Mouse (Mus musculus) cerebellum, adult 9-11 months (tissue): ENCODE data around the gene Dynlt1a.
"Not testable (repeated sequence)": the region's sequence is repeated elsewhere in the genome, so short reads cannot be mapped to it uniquely, and the experiment has no call there.

Experiments used
- DNase-seq: peaks from one replicate; pipeline ENCODE4 v3.0.0; 2022

The Dynlt1a gene

DNA sequence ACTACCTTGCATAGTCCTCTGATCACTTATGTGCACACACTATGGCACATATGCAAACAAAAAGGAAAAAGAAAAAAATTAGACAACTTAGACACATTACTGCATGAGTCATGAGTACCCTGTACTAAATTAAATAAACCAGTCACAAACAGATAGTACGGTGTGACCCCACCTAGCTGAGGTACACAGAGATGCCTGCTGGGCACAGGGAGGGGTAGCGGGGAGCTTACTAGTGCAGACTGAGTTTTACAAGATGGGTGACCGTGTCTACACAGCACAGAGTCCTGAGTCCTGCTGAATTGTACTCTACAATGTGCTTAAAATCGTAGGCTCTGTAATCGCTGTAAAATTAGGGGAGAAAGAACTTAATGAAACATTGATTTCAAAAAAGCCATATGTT, 31.1 kb downstream of the Dynlt1a start:
- not testable (repeated sequence) for DNase-seq

DNA sequence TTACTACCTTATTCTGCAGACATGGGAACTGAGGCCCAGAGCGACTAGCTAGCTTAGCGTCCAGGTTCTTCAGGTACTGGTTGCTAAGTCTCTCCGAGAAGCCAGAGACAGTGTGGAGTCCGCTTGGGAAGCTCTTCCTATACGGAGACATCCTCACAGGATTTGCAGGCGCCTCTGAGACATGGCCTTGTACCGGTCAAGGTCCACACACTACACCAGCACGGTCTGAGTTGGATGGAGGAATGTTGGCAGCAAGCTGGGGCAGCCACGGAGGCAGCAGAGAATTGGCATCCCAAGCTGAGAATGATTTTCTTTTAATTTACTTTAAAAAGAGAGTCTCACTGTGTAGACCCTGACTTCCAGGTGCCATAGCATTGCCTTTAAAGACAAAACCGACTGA, 34.2 kb downstream of the Dynlt1a start:
- DNase-seq = not testable (repeated sequence)

DNA sequence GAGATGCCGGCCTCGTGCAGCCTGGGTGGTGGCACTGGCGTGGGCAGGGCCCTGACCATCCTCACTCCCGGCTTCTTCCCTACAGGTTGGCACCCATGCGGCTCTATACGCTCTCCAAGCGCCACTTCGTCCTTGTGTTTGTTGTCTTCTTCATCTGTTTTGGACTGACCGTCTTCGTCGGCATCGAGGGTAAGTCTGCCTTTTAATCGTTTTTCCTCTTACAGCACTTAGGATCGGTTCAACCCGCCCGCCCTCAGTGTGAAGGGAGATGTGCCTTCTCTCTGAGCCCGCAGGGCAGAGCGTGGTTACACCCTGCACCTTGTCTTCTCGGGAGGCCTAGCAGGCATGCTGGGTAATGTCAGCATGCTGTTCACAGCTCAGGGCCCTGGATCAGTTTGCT, 36.8 kb downstream of the Dynlt1a start:
- not testable (repeated sequence) for DNase-seq

DNA sequence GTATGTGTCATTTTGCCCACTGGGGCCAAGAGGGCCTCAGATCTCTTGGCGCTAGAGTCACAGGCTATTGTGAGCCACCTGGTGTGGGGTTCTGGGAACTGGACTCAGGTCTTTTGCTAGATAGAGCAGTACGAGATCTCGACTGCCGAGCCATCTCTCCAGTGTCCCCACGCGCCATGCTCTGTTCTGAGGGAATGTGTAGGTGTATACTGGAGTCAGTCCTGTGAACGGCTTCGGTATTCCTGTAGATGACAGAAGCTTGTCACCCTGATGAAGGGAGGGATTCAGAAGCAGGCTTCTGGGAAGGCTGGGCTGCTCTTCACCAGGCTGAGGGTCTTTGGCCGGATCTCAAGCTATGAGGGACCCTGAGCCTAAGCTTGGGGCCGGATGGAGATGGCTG, 37.5 kb downstream of the Dynlt1a start:
- not testable (repeated sequence) for DNase-seq

DNA sequence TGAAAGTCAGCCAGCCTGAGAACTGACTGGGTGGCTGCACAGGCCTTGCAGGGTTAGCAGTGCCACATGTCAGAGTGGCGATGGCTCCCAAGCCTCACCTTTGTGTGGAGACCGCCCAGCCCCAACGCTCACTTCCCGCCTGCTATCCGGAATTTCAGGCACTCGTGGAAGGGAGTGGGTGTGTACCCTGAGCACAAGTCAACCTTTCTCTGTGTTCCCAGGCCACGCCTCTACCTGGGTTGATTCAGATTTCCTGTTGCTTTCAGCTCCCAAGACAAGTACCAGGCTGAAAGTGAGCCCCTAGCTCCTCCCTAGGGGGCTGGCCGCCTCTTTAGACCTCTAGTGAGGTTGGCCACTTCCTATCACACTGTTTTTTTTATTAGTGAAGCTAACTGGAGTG, 38.1 kb downstream of the Dynlt1a start:
- not testable (repeated sequence) for DNase-seq

DNA sequence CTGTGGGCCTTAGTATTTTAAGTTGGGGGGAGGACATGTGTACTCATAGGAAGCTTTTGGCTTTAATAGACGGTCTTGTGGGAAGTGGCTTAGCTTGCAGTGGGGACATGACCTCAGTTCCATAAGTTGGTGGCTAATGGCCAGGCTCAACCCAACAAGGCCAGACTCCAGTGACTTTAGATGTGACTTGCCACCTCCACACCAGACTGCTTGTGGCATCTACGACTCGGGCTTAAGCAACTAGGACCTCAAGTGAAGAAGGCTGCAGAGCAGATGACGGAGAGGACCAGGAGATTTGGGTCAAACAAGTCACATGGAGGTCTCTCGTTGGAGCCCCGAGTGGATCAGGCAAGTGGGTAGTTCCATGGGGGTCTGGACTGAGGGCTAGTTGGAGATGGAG, 42.6 kb downstream of the Dynlt1a start:
- peak; percentile 20 for DNase-seq

DNA sequence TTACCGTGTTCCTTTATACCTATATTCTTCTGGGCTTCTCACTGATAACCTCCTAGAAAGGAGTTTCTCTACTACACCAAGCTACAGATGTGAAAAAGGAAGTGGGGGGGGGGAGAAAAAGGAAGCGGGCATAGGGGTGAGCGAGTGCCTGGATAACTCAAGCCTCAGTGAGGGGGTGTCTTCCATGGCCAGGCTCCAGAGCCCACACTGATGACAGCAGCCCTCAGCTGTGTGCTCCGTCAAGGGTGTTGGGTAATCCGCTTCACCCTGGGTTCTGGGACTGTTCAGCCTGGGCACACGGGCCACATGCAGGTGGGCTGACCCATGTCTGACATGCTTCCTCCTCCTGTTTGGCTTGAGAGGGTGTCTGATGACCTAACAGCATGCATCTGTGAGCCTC, 45.3 kb downstream of the Dynlt1a start:
- DNase-seq = peak; percentile 19

DNA sequence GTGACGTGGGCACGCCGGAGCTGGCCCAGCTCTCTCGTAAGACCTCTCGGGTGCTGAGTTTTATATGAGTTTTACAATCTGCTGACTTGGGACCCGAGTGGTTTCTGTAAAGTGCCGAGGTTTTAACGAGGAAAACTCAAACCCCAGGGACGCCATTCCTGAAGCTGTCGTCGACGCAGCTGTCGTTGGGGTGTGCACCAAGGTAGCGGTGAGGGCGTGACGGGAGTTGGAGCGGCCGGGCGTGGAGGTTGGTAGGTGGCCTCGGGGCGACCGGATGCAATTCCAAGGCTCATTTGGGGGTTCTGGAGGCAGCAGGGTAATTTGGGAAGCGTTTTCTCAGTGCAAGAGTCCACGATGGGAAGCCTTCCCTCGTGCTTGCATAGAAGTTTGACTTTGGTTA, 46.5 kb downstream of the Dynlt1a start:
- peak; percentile 19 for DNase-seq

DNA sequence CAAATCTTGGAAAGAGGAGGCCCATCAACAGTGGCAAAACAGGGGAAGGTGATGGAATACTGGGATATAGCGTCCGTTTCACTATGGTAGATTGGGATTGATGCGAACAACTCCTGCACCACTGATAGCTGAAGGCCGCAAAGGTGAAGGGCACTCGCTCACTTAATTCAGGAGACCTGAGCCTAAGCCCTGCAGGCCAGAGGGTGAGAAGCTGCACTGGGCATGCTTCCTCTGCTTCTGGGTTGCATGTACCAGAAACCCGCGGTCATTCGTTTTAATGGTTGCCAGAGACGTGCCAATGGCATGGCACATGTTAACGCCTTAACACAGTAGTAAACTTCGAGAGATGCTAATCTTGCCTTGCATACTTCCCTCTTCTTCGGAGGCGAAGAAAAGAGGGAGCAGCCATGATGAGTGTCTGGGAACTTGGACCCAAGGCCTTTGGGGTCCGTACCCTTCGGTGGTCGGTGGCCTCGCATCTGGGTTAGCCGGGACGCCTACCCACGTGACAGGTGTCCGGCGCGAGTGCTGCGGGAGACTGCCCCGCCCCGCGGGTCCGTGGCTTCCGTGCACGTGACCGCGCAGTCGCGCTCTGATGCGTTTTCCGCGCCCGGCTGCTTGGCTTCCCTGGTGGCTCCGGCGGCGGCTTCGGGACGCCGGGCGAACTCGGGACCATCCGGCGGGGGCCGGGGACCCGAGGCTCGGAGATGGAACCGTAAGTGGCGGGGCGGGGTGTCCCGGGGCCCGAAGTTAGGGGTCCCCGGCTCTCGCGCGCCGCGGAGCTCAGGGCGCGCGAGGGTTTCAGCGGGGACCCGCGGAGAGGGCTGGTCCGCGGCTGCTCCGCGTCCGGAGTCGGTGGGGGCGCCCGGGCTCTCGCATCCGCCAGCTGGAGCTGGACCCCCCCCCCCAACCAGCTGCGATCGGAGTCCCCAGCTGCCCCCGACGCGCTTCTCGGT, 47.1 kb downstream of the Dynlt1a start:
- peak; percentile 47 for DNase-seq

DNA sequence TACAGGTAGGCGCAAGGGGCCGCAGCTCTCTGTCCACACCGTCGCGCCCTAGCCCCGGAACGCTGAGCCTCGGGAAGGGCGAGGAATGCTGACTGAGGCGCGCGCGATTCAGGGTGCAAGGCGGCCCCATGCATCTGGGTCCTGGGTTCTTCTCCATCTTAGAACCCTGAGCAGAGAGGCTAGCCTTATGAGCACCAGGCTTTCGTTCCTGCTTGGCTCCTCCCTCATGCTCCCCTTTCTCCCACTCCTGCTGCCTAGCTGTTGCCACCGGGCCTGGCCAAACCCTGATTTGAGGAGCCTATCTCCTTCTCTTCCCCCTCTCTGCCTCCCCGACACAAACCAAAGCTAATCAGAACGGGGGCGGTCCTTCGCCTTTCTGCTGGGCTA, 60.2 kb downstream of the Dynlt1a start:
- DNase-seq = peak; percentile 86

DNA sequence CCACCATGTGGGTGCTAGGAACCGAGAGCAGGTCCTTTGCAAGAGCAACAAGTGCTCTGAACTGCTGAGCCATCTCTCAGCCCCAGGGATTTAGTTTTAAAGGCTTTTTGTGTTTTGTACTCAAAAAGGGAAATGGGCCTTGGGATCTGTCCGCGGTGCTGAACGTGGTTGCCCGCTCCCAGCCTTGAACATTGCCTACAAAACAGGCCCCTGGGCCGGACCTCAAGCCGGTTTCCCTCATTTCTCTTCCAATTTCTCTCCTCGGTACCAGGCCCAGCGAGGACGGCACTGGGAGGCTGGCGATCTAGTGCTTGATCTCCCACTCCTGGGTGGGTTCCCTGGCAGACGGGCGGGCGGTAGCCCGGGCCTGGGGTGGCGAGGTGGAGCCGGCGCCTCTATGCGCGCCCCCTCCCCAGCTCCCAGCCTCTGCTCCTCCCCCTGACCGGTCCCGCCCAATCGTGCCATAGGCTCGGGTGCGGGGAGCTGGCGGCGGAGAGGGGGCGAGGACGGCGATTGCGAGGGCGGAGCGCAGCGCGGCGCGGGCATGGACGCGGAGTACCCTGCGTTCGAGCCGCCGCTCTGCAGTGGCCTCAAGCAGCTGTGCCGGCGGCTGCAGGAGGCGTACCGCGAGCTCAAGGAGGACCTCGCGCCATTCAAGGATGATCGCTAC, 60.8 kb downstream of the Dynlt1a start, which contains the start of gene Tmem181a:
Gene Tmem181a (plus strand): TSS at position 461 of the 670 bp plus-strand sequence.
- DNase-seq = not testable (repeated sequence)
